Mouse (Mus musculus): ENCODE results near the gene Schip1. TPM values are rescaled to one million over a fixed set of nuclear protein-coding genes. Genes with fewer than 3 reads are reported as not detected.

Gene Schip1
- polyA plus RNA-seq, 1 experiment from 2014 or later, result 37.1 TPM

DNA sequence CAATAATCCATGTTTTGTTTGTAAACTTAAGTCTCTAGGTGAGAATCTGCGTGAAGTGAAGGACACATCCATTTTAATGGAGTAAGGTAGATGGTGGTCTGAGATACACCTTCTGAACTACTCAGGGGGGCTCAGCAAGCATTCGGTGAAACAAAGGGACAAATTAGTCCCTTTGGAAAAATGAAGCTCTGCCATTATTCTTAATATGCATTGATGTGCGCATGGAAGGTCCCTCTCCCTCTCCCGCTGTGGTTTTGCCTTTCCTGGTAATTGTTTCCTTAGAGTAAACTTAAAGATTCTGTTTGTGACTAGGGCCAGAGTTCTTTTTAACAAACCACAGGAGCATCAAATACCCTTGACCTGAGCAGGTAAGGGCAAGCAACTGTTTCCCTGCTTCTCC, 242.1 kb downstream of the Schip1 start:
- H3K4me3 ChIP-seq (ENCODE audit: low read depth, low read length), result no peak overlapping the region
- H3K27me3 ChIP-seq (replicated peaks; ENCODE audit: control insufficient read depth, insufficient read depth, low read length), result no peaks in the 10 kb centered on the region
- no peak for ATAC-seq (ENCODE audit: low read depth)
- no peaks in the 10 kb centered on the region for H3K4me1 ChIP-seq (ENCODE audit: control insufficient read depth, insufficient read depth, low read length)
- no peak overlapping the region for H3K9ac ChIP-seq (ENCODE audit: low read depth, low read length)
- H3K9me3 ChIP-seq (ENCODE audit: control insufficient read depth, low read length), result no peaks in the 10 kb centered on the region
- 31% methylated on average over 4 of the region's 4 CpGs for WGBS
- DNase-seq (ENCODE audit: low spot score), result no peak
- H3K27ac ChIP-seq (replicated peaks; ENCODE audit: low read depth, low read length), result no peak overlapping the region
- no peak overlapping the region for H3K4me2 ChIP-seq (ENCODE audit: low read depth, low read length)
- no peaks in the 10 kb centered on the region for H3K36me3 ChIP-seq (ENCODE audit: control insufficient read depth, insufficient read depth, low read length)

DNA sequence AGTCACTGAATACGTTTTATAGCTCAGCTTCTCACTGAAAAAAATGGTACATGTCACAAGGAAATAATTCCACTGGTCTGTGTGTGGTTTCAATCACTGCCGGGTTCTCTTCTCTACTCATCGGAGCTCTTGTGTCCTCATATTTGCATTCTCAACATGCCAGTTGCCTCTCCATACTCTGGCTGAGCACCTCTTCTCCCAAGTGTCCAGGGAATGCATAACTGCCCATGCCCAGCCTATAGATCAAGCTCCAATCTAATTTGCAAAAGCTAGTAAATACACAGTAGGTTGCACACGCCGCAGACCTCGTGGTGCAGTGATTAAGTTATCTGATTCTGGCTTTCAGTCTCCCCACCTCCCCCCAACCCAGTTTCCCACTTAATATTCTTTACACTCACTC, 261.0 kb downstream of the Schip1 start:
- ATAC-seq (ENCODE audit: low read depth) (no peak), DNase-seq (ENCODE audit: low spot score) (no peak)
- WGBS, result 69% methylated on average over 6 of the region's 6 CpGs
- H3K4me1 ChIP-seq (ENCODE audit: control insufficient read depth, insufficient read depth, low read length), result no peaks in the 10 kb centered on the region
- H3K36me3 ChIP-seq (ENCODE audit: control insufficient read depth, insufficient read depth, low read length), result no peaks in the 10 kb centered on the region
- no peak overlapping the region for H3K27ac ChIP-seq (replicated peaks; ENCODE audit: low read depth, low read length)
- H3K4me3 ChIP-seq (ENCODE audit: low read depth, low read length), result no peak overlapping the region
- H3K9ac ChIP-seq (ENCODE audit: low read depth, low read length), result no peak overlapping the region
- no peaks in the 10 kb centered on the region for H3K27me3 ChIP-seq (replicated peaks; ENCODE audit: control insufficient read depth, insufficient read depth, low read length)
- H3K4me2 ChIP-seq (ENCODE audit: low read depth, low read length), result no peak overlapping the region
- H3K9me3 ChIP-seq (ENCODE audit: control insufficient read depth, low read length), result no peaks in the 10 kb centered on the region

DNA sequence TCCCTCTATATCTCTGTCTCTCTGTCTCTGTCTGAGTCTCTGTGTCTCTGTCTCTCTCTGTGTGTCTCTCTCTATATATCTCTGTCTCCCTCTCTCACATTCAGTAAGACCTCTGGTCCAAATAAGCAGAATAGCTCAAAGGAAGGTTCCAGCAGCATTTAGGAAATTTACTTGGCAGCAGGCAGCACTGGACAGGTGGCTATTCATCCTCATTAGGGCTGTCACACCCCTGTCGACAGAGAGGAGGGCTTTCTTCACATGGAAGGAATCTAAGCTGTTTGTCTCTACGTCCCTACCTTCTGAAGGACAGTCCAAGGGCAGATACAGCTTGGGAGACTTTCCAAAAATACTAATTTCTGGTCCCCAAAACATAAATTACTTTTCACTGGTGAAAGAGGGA, 267.9 kb downstream of the Schip1 start:
- DNase-seq (ENCODE audit: low spot score) (no peak), ATAC-seq (ENCODE audit: low read depth) (no peak)
- Histone ChIP-seq H3K9ac (ENCODE audit: low read depth, low read length) (no peak overlapping the region), H3K9me3 (ENCODE audit: control insufficient read depth, low read length) (no peaks in the 10 kb centered on the region), H3K27me3 (replicated peaks; ENCODE audit: control insufficient read depth, insufficient read depth, low read length) (no peaks in the 10 kb centered on the region), H3K4me3 (ENCODE audit: low read depth, low read length) (no peak overlapping the region), H3K4me1 (ENCODE audit: control insufficient read depth, insufficient read depth, low read length) (no peaks in the 10 kb centered on the region), H3K4me2 (ENCODE audit: low read depth, low read length) (no peak overlapping the region), H3K36me3 (ENCODE audit: control insufficient read depth, insufficient read depth, low read length) (no peaks in the 10 kb centered on the region), H3K27ac (replicated peaks; ENCODE audit: low read depth, low read length) (no peak overlapping the region)
- WGBS, result 56% methylated on average over 2 of the region's 2 CpGs

DNA sequence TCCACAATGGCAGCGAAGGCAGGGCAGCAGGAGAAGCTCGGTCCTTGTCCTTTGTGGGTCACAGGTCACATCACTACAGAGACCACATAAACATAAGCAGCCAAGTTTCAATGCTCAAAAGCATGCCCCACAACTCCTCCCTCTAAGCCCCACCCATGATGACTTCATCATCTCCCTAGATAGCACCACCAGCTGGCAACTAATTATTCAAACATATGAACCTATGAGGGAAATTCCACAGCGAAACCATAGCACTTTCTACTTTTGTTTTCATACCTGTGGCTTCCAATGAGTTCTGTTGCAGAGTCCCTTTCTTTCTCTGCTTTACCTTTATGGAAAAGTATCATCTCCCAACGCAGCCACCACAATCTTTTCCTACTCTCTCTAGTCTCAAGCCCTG, 270.9 kb downstream of the Schip1 start:
- Histone ChIP-seq H3K27ac (replicated peaks; ENCODE audit: low read depth, low read length) (no peak overlapping the region), H3K27me3 (replicated peaks; ENCODE audit: control insufficient read depth, insufficient read depth, low read length) (no peaks in the 10 kb centered on the region), H3K36me3 (ENCODE audit: control insufficient read depth, insufficient read depth, low read length) (no peaks in the 10 kb centered on the region), H3K4me2 (ENCODE audit: low read depth, low read length) (no peak overlapping the region), H3K9ac (ENCODE audit: low read depth, low read length) (no peak overlapping the region), H3K9me3 (ENCODE audit: control insufficient read depth, low read length) (no peaks in the 10 kb centered on the region), H3K4me3 (ENCODE audit: low read depth, low read length) (no peak overlapping the region), H3K4me1 (ENCODE audit: control insufficient read depth, insufficient read depth, low read length) (no peaks in the 10 kb centered on the region)
- DNase-seq (ENCODE audit: low spot score) (no peak), ATAC-seq (ENCODE audit: low read depth) (no peak)
- WGBS, result 82% methylated on average over 4 of the region's 4 CpGs

DNA sequence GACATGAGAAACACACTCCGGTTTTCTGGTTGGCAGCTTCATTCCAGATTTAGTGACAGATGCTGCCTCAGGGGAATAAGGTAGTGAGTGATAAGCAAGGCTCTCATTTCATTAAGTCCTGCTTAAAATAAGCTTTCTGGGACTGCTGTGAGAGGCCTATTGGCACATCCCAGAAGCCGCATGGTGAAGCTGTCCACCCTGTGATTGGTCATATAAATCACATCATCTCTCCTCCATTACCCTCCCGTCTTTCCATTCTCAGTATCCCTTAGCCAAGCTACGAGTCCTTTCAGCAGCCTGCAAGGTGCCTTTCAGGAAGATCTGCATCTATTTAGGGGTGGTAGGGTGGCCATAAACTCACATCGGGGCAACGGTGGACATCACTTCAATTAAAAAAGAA, 286.0 kb downstream of the Schip1 start:
- Histone ChIP-seq H3K27ac (replicated peaks; ENCODE audit: low read depth, low read length) (no peak overlapping the region), H3K9me3 (ENCODE audit: control insufficient read depth, low read length) (peaks cover 10% of the 10 kb centered on the region; the same call in 1 of the 2 replicates), H3K27me3 (replicated peaks; ENCODE audit: control insufficient read depth, insufficient read depth, low read length) (no peaks in the 10 kb centered on the region), H3K4me2 (ENCODE audit: low read depth, low read length) (no peak overlapping the region), H3K4me3 (ENCODE audit: low read depth, low read length) (no peak overlapping the region), H3K9ac (ENCODE audit: low read depth, low read length) (no peak overlapping the region), H3K4me1 (ENCODE audit: control insufficient read depth, insufficient read depth, low read length) (no peaks in the 10 kb centered on the region), H3K36me3 (ENCODE audit: control insufficient read depth, insufficient read depth, low read length) (no peaks in the 10 kb centered on the region)
- ATAC-seq (ENCODE audit: low read depth) (no peak), DNase-seq (ENCODE audit: low spot score) (no peak)
- 63% methylated on average over 6 of the region's 6 CpGs for WGBS

DNA sequence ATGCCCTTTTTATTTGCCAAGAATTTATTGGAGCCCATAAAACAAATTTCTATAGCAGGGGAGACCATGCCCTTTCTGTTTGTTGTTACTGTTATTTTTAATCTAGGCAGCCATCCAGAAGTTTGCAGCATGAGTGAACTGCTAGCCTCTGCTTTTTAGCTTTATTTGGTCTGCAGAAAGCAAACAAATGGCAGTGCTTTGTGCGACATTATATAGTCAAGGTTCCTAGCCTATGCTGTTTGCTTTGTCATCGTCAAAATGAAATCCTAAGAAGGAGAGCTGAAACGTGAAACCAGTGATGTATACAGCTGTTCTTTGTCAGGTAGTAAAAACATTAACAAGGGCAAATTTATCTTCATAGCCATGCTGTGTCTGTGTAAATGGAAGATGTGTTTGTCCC, 286.9 kb downstream of the Schip1 start:
- ATAC-seq (ENCODE audit: low read depth) (no peak), DNase-seq (ENCODE audit: low spot score) (no peak)

DNA sequence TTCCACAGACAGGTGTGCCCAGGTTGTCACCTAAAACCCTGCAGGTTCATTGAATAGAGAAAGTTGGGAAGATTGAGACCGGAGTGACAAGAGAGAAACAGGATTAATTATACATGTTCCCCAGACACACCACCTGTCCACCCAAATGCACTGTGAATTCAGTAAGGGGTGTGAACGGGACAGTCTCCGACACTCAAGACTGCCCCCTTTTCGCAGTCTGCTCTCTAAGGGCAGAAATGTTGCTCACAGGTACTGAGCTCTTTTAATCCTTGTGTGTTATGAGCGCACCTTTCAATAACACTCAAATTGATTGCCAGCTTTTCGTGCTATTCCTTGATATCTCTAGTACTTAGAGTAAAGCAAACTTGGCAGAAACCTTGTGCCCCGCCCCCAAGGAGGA, 288.4 kb downstream of the Schip1 start:
- WGBS, result 80% methylated on average over 7 of the region's 7 CpGs
- Histone ChIP-seq H3K4me3 (ENCODE audit: low read depth, low read length) (no peak overlapping the region), H3K4me1 (ENCODE audit: control insufficient read depth, insufficient read depth, low read length) (no peaks in the 10 kb centered on the region), H3K9me3 (ENCODE audit: control insufficient read depth, low read length) (peaks cover 10% of the 10 kb centered on the region; the same call in 1 of the 2 replicates), H3K9ac (ENCODE audit: low read depth, low read length) (no peak overlapping the region), H3K4me2 (ENCODE audit: low read depth, low read length) (no peak overlapping the region), H3K36me3 (ENCODE audit: control insufficient read depth, insufficient read depth, low read length) (no peaks in the 10 kb centered on the region), H3K27me3 (replicated peaks; ENCODE audit: control insufficient read depth, insufficient read depth, low read length) (no peaks in the 10 kb centered on the region), H3K27ac (replicated peaks; ENCODE audit: low read depth, low read length) (no peak overlapping the region)
- ATAC-seq (ENCODE audit: low read depth) (peak; percentile 51; the same call in 1 of the 2 replicates), DNase-seq (ENCODE audit: low spot score) (no peak)

More for the DNA sequence above, 286.9 kb downstream of the Schip1 start:
- Histone ChIP-seq H3K36me3 (ENCODE audit: control insufficient read depth, insufficient read depth, low read length) (no peaks in the 10 kb centered on the region), H3K27me3 (replicated peaks; ENCODE audit: control insufficient read depth, insufficient read depth, low read length) (no peaks in the 10 kb centered on the region), H3K9ac (ENCODE audit: low read depth, low read length) (no peak overlapping the region), H3K9me3 (ENCODE audit: control insufficient read depth, low read length) (peaks cover 10% of the 10 kb centered on the region; the same call in 1 of the 2 replicates), H3K4me2 (ENCODE audit: low read depth, low read length) (no peak overlapping the region), H3K4me3 (ENCODE audit: low read depth, low read length) (no peak overlapping the region), H3K27ac (replicated peaks; ENCODE audit: low read depth, low read length) (no peak overlapping the region), H3K4me1 (ENCODE audit: control insufficient read depth, insufficient read depth, low read length) (no peaks in the 10 kb centered on the region)
- WGBS, result 28% methylated on average over 3 of the region's 3 CpGs

DNA sequence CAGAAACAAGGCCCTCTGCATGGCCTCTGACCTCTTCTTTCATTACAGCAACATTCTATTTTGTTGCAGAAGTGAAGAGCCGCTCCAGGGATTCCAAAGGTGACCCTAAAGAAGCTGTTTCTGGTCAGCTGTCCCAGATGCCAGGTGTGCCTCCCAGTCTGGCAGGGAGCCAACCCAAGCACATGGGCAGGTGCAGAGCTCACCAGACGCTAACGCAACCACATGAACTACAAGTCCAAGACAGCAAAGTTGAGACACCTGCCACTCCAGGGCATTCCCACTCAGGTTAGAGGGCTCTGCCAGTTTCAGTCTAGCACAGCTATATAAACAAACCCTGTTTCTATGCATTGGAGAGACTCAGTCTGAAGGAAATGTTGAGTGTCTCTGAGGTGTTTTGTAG, 288.9 kb downstream of the Schip1 start:
- Histone ChIP-seq H3K4me3 (ENCODE audit: low read depth, low read length) (no peak overlapping the region), H3K36me3 (ENCODE audit: control insufficient read depth, insufficient read depth, low read length) (no peaks in the 10 kb centered on the region), H3K4me2 (ENCODE audit: low read depth, low read length) (no peak overlapping the region), H3K9ac (ENCODE audit: low read depth, low read length) (no peak overlapping the region), H3K9me3 (ENCODE audit: control insufficient read depth, low read length) (peaks cover 10% of the 10 kb centered on the region; the same call in 1 of the 2 replicates), H3K4me1 (ENCODE audit: control insufficient read depth, insufficient read depth, low read length) (no peaks in the 10 kb centered on the region), H3K27ac (replicated peaks; ENCODE audit: low read depth, low read length) (no peak overlapping the region), H3K27me3 (replicated peaks; ENCODE audit: control insufficient read depth, insufficient read depth, low read length) (no peaks in the 10 kb centered on the region)
- 37% methylated on average over 3 of the region's 3 CpGs for WGBS
- ATAC-seq (ENCODE audit: low read depth) (peak; percentile 64; the same call in 1 of the 2 replicates), DNase-seq (ENCODE audit: low spot score) (peak; percentile 31)

DNA sequence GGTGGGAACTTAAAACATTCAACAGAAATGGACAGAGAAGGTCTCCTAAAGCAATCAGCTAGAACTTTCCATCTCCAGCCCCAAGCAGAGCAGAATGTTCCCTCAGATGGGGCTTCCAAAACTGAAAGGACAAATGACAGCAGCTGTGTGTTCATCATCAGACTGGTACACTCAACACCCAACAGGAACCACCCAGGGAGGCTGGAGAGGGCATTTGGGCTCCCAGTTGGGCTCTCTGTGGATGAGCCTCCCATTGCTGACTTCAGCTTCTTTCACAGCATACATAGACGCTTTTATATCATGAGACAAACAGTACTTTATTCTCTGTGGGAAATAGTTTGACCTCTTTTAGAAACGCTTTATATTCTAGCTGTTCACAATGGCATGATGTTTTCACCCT, 291.9 kb downstream of the Schip1 start:
- ATAC-seq (ENCODE audit: low read depth) (no peak), DNase-seq (ENCODE audit: low spot score) (no peak)
- H3K9ac ChIP-seq (ENCODE audit: low read depth, low read length), result no peak overlapping the region
- no peaks in the 10 kb centered on the region for H3K4me1 ChIP-seq (ENCODE audit: control insufficient read depth, insufficient read depth, low read length)
- 76% methylated on average over 2 of the region's 2 CpGs for WGBS
- H3K9me3 ChIP-seq (ENCODE audit: control insufficient read depth, low read length), result peaks cover 10% of the 10 kb centered on the region; the same call in 1 of the 2 replicates
- H3K36me3 ChIP-seq (ENCODE audit: control insufficient read depth, insufficient read depth, low read length), result no peaks in the 10 kb centered on the region
- H3K27ac ChIP-seq (replicated peaks; ENCODE audit: low read depth, low read length), result no peak overlapping the region
- H3K4me3 ChIP-seq (ENCODE audit: low read depth, low read length), result no peak overlapping the region
- no peak overlapping the region for H3K4me2 ChIP-seq (ENCODE audit: low read depth, low read length)
- H3K27me3 ChIP-seq (replicated peaks; ENCODE audit: control insufficient read depth, insufficient read depth, low read length), result no peaks in the 10 kb centered on the region
